Mouse (Mus musculus) regulatory T cell (primary cell): ENCODE data around the gene Pmpcb.

Experiments used
- in situ Hi-C: fragments of 300-600 bp; cut with MboI, MseI; formaldehyde crosslinking; loops from one replicate; pipeline ENCODE4 v1.15.1; 2025; ENCODE audit warnings: high pct_unique_total_duplicates

Pmpcb gene

GRCm38 (mm10) chr5:21732177-21732911 lies 4.6 kb upstream of the Pmpcb start:
- in situ Hi-C loops: no loop called here

GRCm38 (mm10) chr5:21732930-21733329 lies 4.0 kb upstream of the Pmpcb start:
- in situ Hi-C loops: no loop called here

- in situ Hi-C loops: no loop called here
These were observed 1.8 kb upstream of the Pmpcb start for GRCm38 (mm10) chr5:21735100-21735499.

GRCm38 (mm10) chr5:21735584-21735983 lies 1.4 kb upstream of the Pmpcb start:
- in situ Hi-C loops: no loop called here

- in situ Hi-C loops: no loop called here
These were observed 895 bp upstream of the Pmpcb start for GRCm38 (mm10) chr5:21736046-21736445.

- in situ Hi-C loops: no loop called here
These were observed 679 bp downstream of the Pmpcb start for GRCm38 (mm10) chr5:21737620-21738019.

GRCm38 (mm10) chr5:21739120-21739519 lies 2.2 kb downstream of the Pmpcb start:
- in situ Hi-C loops: no loop called here

- in situ Hi-C loops: no loop called here
These were observed 2.9 kb downstream of the Pmpcb start for GRCm38 (mm10) chr5:21739881-21740280.

- in situ Hi-C loops: no loop called here
These were observed 6.7 kb downstream of the Pmpcb start for GRCm38 (mm10) chr5:21743606-21744005.

- in situ Hi-C loops: loop anchor here (5.0 kb wide), 1 partner anchor 38 kb away; no protein-coding TSS in a partner anchor
These were observed 7.7 kb downstream of the Pmpcb start for GRCm38 (mm10) chr5:21744651-21745050.

- in situ Hi-C loops: loop anchor here (5.0 kb wide), 1 partner anchor 36 kb away; no protein-coding TSS in a partner anchor
These were observed 9.0 kb downstream of the Pmpcb start for GRCm38 (mm10) chr5:21745966-21746365.

- in situ Hi-C loops: loop anchor here (25.0 kb wide), 1 partner anchor 1719 kb away; no protein-coding TSS in a partner anchor
These were observed 31.6 kb downstream of the Pmpcb start for GRCm38 (mm10) chr5:21768506-21768905.

GRCm38 (mm10) chr5:21769841-21770240 lies 32.9 kb downstream of the Pmpcb start:
- in situ Hi-C loops: loop anchor here (25.0 kb wide), 1 partner anchor 1717 kb away; no protein-coding TSS in a partner anchor

- in situ Hi-C loops: loop anchor here (25.0 kb wide), 2 partner anchors 761 to 2011 kb away; partner anchors contain the start of genes Pus7 and Rint1
These were observed 39.5 kb downstream of the Pmpcb start for GRCm38 (mm10) chr5:21776491-21776890.

GRCm38 (mm10) chr5:21784161-21785052 lies 47.5 kb downstream of the Pmpcb start:
- in situ Hi-C loops: loop anchor here (5.0 to 25.0 kb wide), 3 partner anchors 37 to 2003 kb away; partner anchors contain the start of genes Pus7 and Rint1

GRCm38 (mm10) chr5:21785053-21785452 lies 48.1 kb downstream of the Pmpcb start, which contains the start of the genes Dnajc2 and Psmc2:
Gene Dnajc2, minus strand, starts transcription at chr5:21785251.
Gene Psmc2, plus strand, starts transcription at chr5:21785283.
- in situ Hi-C loops: loop anchor here (25.0 kb wide), 2 partner anchors 752 to 2002 kb away; partner anchors contain the start of genes Pus7 and Rint1

GRCm38 (mm10) chr5:21785776-21786175 lies 48.8 kb downstream of the Pmpcb start:
- in situ Hi-C loops: loop anchor here (25.0 kb wide), 2 partner anchors 752 to 2002 kb away; partner anchors contain the start of genes Pus7 and Rint1

- in situ Hi-C loops: loop anchor here (25.0 kb wide), 2 partner anchors 751 to 2001 kb away; partner anchors contain the start of genes Pus7 and Rint1
These were observed 49.6 kb downstream of the Pmpcb start for GRCm38 (mm10) chr5:21786258-21787185.

- in situ Hi-C loops: loop anchor here (25.0 kb wide), 2 partner anchors 750 to 2000 kb away; partner anchors contain the start of genes Pus7 and Rint1
These were observed 50.5 kb downstream of the Pmpcb start for GRCm38 (mm10) chr5:21787186-21788105.
